Mouse (Mus musculus) forebrain, embryonic 16.5 days (tissue): ENCODE results near the gene Gigyf1. TPM values are rescaled to one million over a fixed set of nuclear protein-coding genes. Genes with fewer than 3 reads are reported as not detected.
A peak's percentile ranks its signal among the peaks of the same experiment; 100 is the strongest.

ENCODE experiments used
- ATAC-seq: fragments of 200-750 bp; cut with Nextera tagmentation; 2 replicates; pipeline ENCODE4 v1.8.0; 2017; ENCODE audit warnings: mild to moderate bottlenecking, moderate library complexity
- H3K27ac ChIP-seq: fragments of 300-500 bp; sonication (generic); 2 replicates; pipeline ENCODE4 v1.5.1; 2014; ENCODE audit warnings: low read length, control low read depth
- H3K27me3 ChIP-seq: fragments of 300-500 bp; sonication (generic); replicated peaks from 2 replicates; pipeline ENCODE4 v1.6.1; 2014; ENCODE audit warnings: low read length; ENCODE audit not compliant: control insufficient read depth, insufficient read depth
- H3K36me3 ChIP-seq: fragments of 300-500 bp; sonication (generic); 2 replicates; pipeline ENCODE4 v1.6.1; 2014; ENCODE audit not compliant: control insufficient read depth, insufficient read depth
- H3K4me1 ChIP-seq: fragments of 300-500 bp; sonication (generic); replicated peaks from 2 replicates; pipeline ENCODE4 v1.6.1; 2014; ENCODE audit warnings: low read length; ENCODE audit not compliant: control insufficient read depth, insufficient read depth
- H3K4me2 ChIP-seq: fragments of 300-500 bp; sonication (generic); 2 replicates; pipeline ENCODE4 v1.6.1; 2014; ENCODE audit warnings: mild to moderate bottlenecking, low read length, control low read depth
- H3K4me3 ChIP-seq: fragments of 300-500 bp; sonication (generic); replicated peaks from 2 replicates; pipeline ENCODE4 v1.5.1; 2014; ENCODE audit warnings: mild to moderate bottlenecking, low read length, control low read depth
- H3K9ac ChIP-seq: fragments of 300-500 bp; sonication (generic); replicated peaks from 2 replicates; pipeline ENCODE4 v1.6.1; 2014; ENCODE audit warnings: low read depth, low read length, control low read depth
- H3K9me3 ChIP-seq: fragments of 300-500 bp; sonication (generic); 2 replicates; pipeline ENCODE4 v1.6.1; 2016; ENCODE audit warnings: low read length; ENCODE audit not compliant: control insufficient read depth
- WGBS: fragments of 180-500 bp; shearing (Covaris S2); extraction: QIAGEN DNeasy Blood & Tissue Kit; methylation state at CpG from one replicate; pipeline ENCODE4 v1.1.7; 2014; 5-methylcytosine and 5-hydroxymethylcytosine counted together
- polyA plus RNA-seq: library from polyadenylated mRNA; unstranded; fragments of >200 nt; fragmentation: Nextera tagmentation; extraction: Ambion mirVana; gene quantifications from 2 replicates; pipeline ENCODE4 v1.2.1, GENCODE M21; 2015

Gene Gigyf1
- polyA plus RNA-seq, 1 experiment from 2014 or later = 20.2 TPM

- Histone ChIP-seq H3K9ac (peak overlapping the region; percentile 78; the same call in 1 of the 2 replicates), H3K9me3 (no peaks in the 10 kb centered on the region), H3K36me3 (no peaks in the 10 kb centered on the region), H3K27ac (no peak overlapping the region; the same call in 1 of the 2 replicates), H3K27me3 (peaks cover 3% of the 10 kb centered on the region; the same call in 1 of the 2 replicates), H3K4me3 (peak overlapping the region; percentile 57), H3K4me2 (peak overlapping the region; percentile 87), H3K4me1 (peaks cover 41% of the 10 kb centered on the region)
- WGBS = 50% methylated on average over 3 of the region's 3 CpGs
- no peak for ATAC-seq
These were observed 6.6 kb upstream of the Gigyf1 start for GRCm38 (mm10) chr5:137511706-137512105.

DNA sequence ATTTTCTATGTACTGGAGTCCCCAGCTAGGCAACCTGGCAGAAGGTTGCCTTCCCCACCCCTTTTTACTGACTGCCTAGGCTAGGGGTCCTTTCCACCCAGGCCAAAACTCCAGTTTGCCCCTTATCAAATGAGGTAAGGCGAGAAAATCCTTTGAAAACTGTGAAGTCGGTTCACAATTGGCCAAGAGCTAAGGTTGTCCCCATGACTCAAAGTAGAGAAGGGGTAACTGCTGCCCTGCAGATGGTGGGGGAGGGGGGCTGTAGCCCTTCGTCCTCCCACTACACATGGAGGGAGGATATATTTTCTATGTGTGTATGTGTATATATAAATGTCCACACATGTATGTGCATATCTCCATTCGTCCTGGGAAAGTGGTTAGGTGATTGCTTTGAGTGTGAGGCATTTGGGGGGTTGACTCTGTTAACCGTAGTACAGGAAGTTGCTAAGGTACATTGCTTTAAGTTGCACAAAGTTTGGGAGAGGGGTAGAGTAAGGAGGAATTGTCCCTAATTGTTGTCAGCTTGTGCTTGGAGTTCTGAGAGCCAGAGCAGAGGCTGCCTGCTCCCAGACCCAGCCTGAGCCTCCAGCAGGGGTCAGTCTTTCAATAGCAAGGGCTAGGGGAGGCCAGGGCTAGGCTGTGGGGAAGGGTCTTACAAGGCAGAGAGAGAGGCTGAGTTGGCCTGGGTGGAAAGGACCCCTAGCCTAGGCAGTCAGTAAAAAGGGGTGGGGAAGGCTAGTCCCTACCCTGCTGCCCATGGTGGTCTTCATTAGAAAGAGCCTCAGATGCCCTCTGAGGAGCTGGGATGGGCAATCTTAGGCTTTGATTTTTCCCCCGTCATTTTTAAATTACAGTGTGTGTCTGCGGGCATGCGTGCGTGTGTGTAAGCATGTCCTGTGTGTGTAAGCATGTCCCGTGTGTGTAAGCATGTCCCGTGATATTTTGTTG is 5.2 kb upstream of the Gigyf1 start:
- no peak overlapping the region for H3K27ac ChIP-seq
- H3K4me2 ChIP-seq = no peak overlapping the region
- peak; percentile 45 for ATAC-seq
- peaks cover 41% of the 10 kb centered on the region for H3K4me1 ChIP-seq
- H3K27me3 ChIP-seq = no peaks in the 10 kb centered on the region
- H3K36me3 ChIP-seq = no peaks in the 10 kb centered on the region
- 81% methylated on average over 11 of the region's 11 CpGs for WGBS
- no peaks in the 10 kb centered on the region for H3K9me3 ChIP-seq
- no peak overlapping the region for H3K4me3 ChIP-seq
- no peak overlapping the region for H3K9ac ChIP-seq

- no peaks in the 10 kb centered on the region for H3K27me3 ChIP-seq
- H3K36me3 ChIP-seq = 0 out of 2 replicates have a peak, but pooled peaks cover 2% of the 10 kb centered on the region
- H3K4me2 ChIP-seq = no peak overlapping the region
- no peak overlapping the region for H3K9ac ChIP-seq
- H3K27ac ChIP-seq = no peak overlapping the region
- no peak for ATAC-seq
- no peaks in the 10 kb centered on the region for H3K9me3 ChIP-seq
- WGBS = 78% methylated on average over 12 of the region's 12 CpGs
- no peak overlapping the region for H3K4me3 ChIP-seq
- H3K4me1 ChIP-seq = peaks cover 41% of the 10 kb centered on the region
These were observed 4.2 kb upstream of the Gigyf1 start for GRCm38 (mm10) chr5:137513951-137514721.

DNA sequence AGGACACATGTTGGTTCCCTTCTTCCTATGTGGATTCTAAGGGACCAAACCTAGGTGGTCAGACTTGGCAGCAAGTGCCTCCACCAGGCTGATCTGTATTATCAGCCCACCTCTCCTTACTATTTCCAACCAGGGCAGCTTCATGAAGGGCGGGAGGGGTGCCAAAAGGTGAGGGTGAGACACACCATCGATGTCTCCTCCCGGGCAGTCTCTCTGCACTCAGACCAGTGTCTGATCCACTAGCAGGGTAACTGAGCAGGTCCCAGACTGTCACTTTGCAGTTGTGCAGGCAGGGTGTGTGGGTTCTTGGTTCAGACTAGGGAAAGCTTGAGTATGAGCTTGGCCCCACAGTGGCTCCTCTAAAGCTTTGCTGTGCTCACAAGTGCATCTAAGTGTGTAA is 3.5 kb upstream of the Gigyf1 start:
- Histone ChIP-seq H3K9ac (no peak overlapping the region), H3K27ac (no peak overlapping the region), H3K4me1 (peaks cover 38% of the 10 kb centered on the region), H3K27me3 (no peaks in the 10 kb centered on the region), H3K4me3 (no peak overlapping the region), H3K36me3 (peaks cover 2% of the 10 kb centered on the region; the same call in 1 of the 2 replicates), H3K9me3 (no peaks in the 10 kb centered on the region), H3K4me2 (no peak overlapping the region)
- 94% methylated on average over 3 of the region's 3 CpGs for whole genome bisulfite sequencing
- ATAC-seq = no peak

GRCm38 (mm10) chr5:137519691-137520550 is 1.6 kb downstream of the Gigyf1 start:
- no peak overlapping the region for H3K27ac ChIP-seq
- H3K4me1 ChIP-seq = no peaks in the 10 kb centered on the region
- no peaks in the 10 kb centered on the region for H3K9me3 ChIP-seq
- no peak overlapping the region for H3K4me3 ChIP-seq
- no peak overlapping the region for H3K9ac ChIP-seq
- ATAC-seq = no peak
- no peak overlapping the region for H3K4me2 ChIP-seq
- peaks cover 24% of the 10 kb centered on the region for H3K36me3 ChIP-seq
- WGBS = 90% methylated on average over 27 of the region's 27 CpGs
- no peaks in the 10 kb centered on the region for H3K27me3 ChIP-seq

GRCm38 (mm10) chr5:137521861-137522260 is 3.5 kb downstream of the Gigyf1 start:
- Histone ChIP-seq H3K4me1 (peaks cover 3% of the 10 kb centered on the region; the same call in 1 of the 2 replicates), H3K4me2 (no peak overlapping the region), H3K27ac (no peak overlapping the region), H3K9me3 (no peaks in the 10 kb centered on the region), H3K9ac (no peak overlapping the region), H3K36me3 (peaks cover 27% of the 10 kb centered on the region), H3K4me3 (no peak overlapping the region), H3K27me3 (no peaks in the 10 kb centered on the region)
- WGBS = 78% methylated on average over 9 of the region's 9 CpGs
- ATAC-seq = no peak

GRCm38 (mm10) chr5:137522711-137523110 is 4.4 kb downstream of the Gigyf1 start:
- no peak for ATAC-seq
- Histone ChIP-seq H3K9ac (no peak overlapping the region), H3K27me3 (no peaks in the 10 kb centered on the region), H3K4me2 (no peak overlapping the region), H3K36me3 (peaks cover 33% of the 10 kb centered on the region), H3K4me1 (peaks cover 5% of the 10 kb centered on the region; the same call in 1 of the 2 replicates), H3K27ac (no peak overlapping the region), H3K4me3 (no peak overlapping the region), H3K9me3 (no peaks in the 10 kb centered on the region)
- 84% methylated on average over 11 of the region's 11 CpGs for WGBS

DNA sequence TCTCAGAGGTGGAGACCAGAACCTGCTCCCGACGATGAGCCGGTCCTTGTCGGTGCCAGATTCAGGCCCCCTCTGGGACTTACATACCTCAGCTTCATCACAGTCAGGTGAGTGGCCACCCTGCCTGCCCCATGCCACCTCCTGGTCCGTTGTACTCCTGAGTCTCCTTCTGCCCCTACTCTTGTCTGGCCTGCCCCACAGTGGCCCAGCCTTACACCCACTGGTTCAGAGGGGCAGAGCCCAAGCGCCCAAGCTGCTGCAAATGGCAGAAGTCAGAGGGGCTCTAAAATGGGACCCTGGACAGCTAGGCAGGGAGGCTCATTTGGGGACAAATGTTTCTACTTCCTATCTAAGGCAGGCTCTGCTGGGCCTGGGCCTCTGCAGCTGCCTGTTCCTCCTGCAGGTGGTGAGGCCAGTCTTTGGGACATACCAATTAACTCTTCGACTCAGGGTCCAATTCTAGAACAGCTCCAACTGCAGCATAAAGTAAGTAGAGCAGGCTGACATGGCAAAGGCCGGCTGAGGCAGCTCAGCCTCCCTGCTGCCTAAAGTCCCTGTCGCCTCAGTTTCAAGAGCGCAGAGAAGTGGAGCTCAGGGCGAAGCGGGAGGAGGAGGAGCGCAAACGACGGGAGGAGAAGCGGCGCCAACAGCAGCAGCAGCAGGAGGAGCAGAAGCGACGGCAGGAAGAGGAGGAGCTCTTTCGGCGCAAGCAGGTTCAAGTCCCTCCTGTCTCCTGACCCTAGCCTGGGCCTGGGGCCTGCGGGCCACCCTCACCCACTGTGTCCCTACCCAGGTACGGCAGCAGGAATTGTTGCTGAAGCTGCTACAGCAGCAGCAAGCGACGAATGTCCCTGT is 5.3 kb downstream of the Gigyf1 start:
- Histone ChIP-seq H3K27ac (no peak overlapping the region), H3K9me3 (no peaks in the 10 kb centered on the region), H3K36me3 (peaks cover 39% of the 10 kb centered on the region), H3K4me2 (no peak overlapping the region), H3K4me3 (no peak overlapping the region), H3K9ac (no peak overlapping the region), H3K27me3 (no peaks in the 10 kb centered on the region), H3K4me1 (peaks cover 5% of the 10 kb centered on the region; the same call in 1 of the 2 replicates)
- ATAC-seq = no peak
- 83% methylated on average over 25 of the region's 25 CpGs for WGBS
